Mouse (Mus musculus): ENCODE results near the gene Gm6890.
"Not testable (repeated sequence)": the region's sequence is repeated elsewhere in the genome, so short reads cannot be mapped to it uniquely, and the experiment has no call there.

Gm6890 gene

GRCm38 (mm10) chrX:74740627-74741026, at the start of gene Gm6890:
Gm6890 (plus strand) TSS chrX:74740927.
- DNase-seq (ENCODE audit: low spot score), result not testable (repeated sequence)

DNA sequence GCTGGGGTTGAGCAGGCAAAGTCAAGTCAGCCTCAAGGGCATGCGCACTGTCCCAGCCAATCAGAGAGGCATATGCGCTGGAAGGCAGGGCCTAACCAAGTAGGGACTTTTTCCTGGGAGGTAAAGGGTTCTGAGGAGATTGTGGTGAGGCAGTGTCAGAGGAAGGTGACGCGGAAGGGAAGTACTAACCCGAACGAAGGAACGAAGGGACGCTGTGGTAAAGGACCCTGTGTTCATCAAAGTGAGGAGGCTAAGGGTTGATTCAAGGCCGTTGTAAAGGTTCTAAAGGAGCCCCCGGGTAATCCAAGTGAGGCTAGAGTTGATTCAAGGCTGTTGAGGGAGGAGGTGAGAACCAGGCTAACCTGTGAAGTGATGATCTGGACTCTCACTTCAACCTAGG, 14.5 kb upstream of the Gm6890 start:
- not testable (repeated sequence) for DNase-seq (ENCODE audit: low spot score)

- DNase-seq (ENCODE audit: low spot score), result not testable (repeated sequence)
Measured at GRCm38 (mm10) chrX:74770715-74771114, 30.0 kb downstream of the Gm6890 start.
